Mouse (Mus musculus) embryonic facial prominence, embryonic 12.5 days (tissue): ENCODE measurements around the gene Fam241a. TPM values are rescaled to one million over a fixed set of nuclear protein-coding genes. Genes with fewer than 3 reads are reported as not detected.

Experiments
- ATAC-seq: fragments of 200-750 bp; cut with Nextera tagmentation; 2 replicates; pipeline ENCODE4 v1.8.0; 2017; ENCODE audit not compliant: insufficient number of reproducible peaks, insufficient read depth, low FRiP score, low TSS enrichment
- H3K27ac ChIP-seq: fragments of 300-500 bp; sonication (generic); 2 replicates; pipeline ENCODE4 v1.5.1; 2016; ENCODE audit warnings: mild to moderate bottlenecking
- H3K27me3 ChIP-seq: fragments of 300-500 bp; sonication (generic); 2 replicates; pipeline ENCODE4 v1.6.1; 2016; ENCODE audit warnings: mild to moderate bottlenecking, moderate library complexity
- H3K36me3 ChIP-seq: fragments of 300-500 bp; sonication (generic); 2 replicates; pipeline ENCODE4 v1.6.1; 2016; ENCODE audit warnings: mild to moderate bottlenecking
- H3K4me1 ChIP-seq: fragments of 300-500 bp; sonication (generic); 2 replicates; pipeline ENCODE4 v1.6.1; 2016
- H3K4me2 ChIP-seq: fragments of 300-500 bp; sonication (generic); replicated peaks from 2 replicates; pipeline ENCODE4 v1.6.1; 2016; ENCODE audit warnings: mild to moderate bottlenecking, moderate library complexity
- H3K4me3 ChIP-seq: fragments of 300-500 bp; sonication (generic); 2 replicates; pipeline ENCODE4 v1.5.1; 2016; ENCODE audit warnings: mild to moderate bottlenecking
- H3K9ac ChIP-seq: fragments of 300-500 bp; sonication (generic); 2 replicates; pipeline ENCODE4 v1.6.1; 2016; ENCODE audit warnings: mild to moderate bottlenecking, moderate library complexity
- H3K9me3 ChIP-seq: fragments of 300-500 bp; sonication (generic); 2 replicates; pipeline ENCODE4 v1.6.1; 2016; ENCODE audit warnings: mild to moderate bottlenecking, moderate library complexity
- WGBS: fragments of 180-500 bp; shearing (Covaris S2); methylation state at CpG from one replicate; pipeline ENCODE4 v1.1.7; 2016; 5-methylcytosine and 5-hydroxymethylcytosine counted together
- polyA plus RNA-seq: library from polyadenylated mRNA; unstranded; fragments of >200 nt; fragmentation: Nextera tagmentation; extraction: Ambion mirVana; gene quantifications from 2 replicates; pipeline ENCODE4 v1.2.1, GENCODE M21; 2016

Gene Fam241a
- polyA plus RNA-seq, 1 experiment from 2014 or later = 7.0 TPM

DNA sequence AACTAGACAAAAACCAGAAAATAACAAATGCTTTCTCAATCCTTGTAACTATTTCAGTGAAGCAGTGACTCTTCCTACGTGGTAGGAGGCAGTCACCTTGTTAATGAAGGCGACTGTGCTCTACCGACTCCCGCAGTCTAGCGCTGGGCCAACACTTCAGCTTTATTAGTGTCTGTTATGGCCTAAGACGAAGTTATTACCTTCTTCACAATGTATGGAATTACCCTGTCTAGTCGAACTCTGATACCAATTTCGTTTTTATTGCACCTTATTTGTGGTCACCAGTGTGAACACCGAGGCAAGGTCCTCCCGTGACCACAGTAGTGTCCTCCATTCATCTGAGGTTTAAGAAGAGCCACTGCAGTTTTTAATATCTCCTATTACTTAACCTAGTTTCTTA lies 65.9 kb downstream of the Fam241a start:
- no peak overlapping the region for H3K9ac ChIP-seq
- H3K27me3 ChIP-seq = no peaks in the 10 kb centered on the region
- no peaks in the 10 kb centered on the region for H3K9me3 ChIP-seq
- ATAC-seq = no peak
- WGBS = 91% methylated on average over 10 of the region's 10 CpGs
- H3K4me1 ChIP-seq = peaks cover 7% of the 10 kb centered on the region; the same call in 1 of the 2 replicates
- no peak overlapping the region for H3K4me2 ChIP-seq
- no peaks in the 10 kb centered on the region for H3K36me3 ChIP-seq
- H3K4me3 ChIP-seq = no peak overlapping the region
- no peak overlapping the region for H3K27ac ChIP-seq

DNA sequence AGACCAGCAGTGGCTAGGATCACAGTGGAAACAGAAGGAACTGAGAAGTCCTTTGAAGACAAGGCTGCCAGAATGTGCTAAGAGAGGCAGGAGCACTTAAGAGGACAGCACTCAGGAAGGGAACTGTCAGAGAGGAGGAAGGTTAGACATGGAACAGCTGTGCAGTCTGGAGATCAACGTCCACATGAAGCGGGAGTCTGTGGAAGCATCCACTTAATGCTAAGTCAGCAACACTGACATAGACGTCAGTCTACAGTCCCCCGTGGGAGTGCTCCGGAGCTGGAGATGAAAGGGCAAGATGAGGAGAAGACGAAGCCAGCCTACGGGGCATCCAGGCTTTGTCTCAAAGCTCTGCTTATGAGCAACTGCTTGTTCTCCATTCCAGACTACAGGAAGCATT lies 69.0 kb downstream of the Fam241a start:
- peaks cover 4% of the 10 kb centered on the region; the same call in 1 of the 2 replicates for H3K36me3 ChIP-seq
- H3K9ac ChIP-seq = no peak overlapping the region
- H3K27ac ChIP-seq = no peak overlapping the region
- H3K4me1 ChIP-seq = peaks cover 7% of the 10 kb centered on the region; the same call in 1 of the 2 replicates
- H3K9me3 ChIP-seq = no peaks in the 10 kb centered on the region
- no peak overlapping the region for H3K4me2 ChIP-seq
- H3K4me3 ChIP-seq = no peak overlapping the region
- no peak for ATAC-seq
- WGBS = 42% methylated on average over 7 of the region's 7 CpGs
- H3K27me3 ChIP-seq = no peaks in the 10 kb centered on the region

DNA sequence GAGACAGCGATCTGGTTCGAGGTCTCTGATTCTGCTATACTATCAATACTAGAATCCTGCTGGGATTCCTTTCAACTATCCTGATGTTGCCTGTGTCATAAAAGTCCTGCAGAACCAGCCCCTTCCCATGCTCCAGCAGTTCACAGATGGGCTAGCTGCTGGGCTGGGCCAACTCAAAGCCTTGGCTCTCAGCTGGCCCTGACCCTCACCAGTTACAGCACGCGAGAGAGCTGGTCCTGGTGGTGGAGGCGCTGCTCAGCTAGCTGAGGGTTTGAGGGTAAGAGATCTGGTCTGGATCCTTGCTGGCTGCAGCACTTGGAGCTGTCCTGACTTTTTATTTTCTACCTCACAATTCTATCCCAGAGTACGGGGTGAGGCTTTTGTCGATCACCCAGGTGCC lies 69.6 kb downstream of the Fam241a start:
- 87% methylated on average over 7 of the region's 7 CpGs for WGBS
- no peak overlapping the region for H3K27ac ChIP-seq

GRCm38 (mm10) chr3:127823886-127824863 lies 71.9 kb downstream of the Fam241a start:
- Histone ChIP-seq H3K4me1 (peaks cover 7% of the 10 kb centered on the region; the same call in 1 of the 2 replicates), H3K4me3 (no peak overlapping the region), H3K9me3 (no peaks in the 10 kb centered on the region), H3K9ac (no peak overlapping the region), H3K27ac (no peak overlapping the region), H3K4me2 (no peak overlapping the region), H3K36me3 (peaks cover 14% of the 10 kb centered on the region), H3K27me3 (no peaks in the 10 kb centered on the region)
- 79% methylated on average over 17 of the region's 17 CpGs for WGBS
- ATAC-seq = no peak

More for the DNA sequence above, 69.6 kb downstream of the Fam241a start:
- H3K27me3 ChIP-seq = no peaks in the 10 kb centered on the region
- no peak overlapping the region for H3K9ac ChIP-seq
- no peak overlapping the region for H3K4me2 ChIP-seq
- peaks cover 8% of the 10 kb centered on the region for H3K36me3 ChIP-seq
- no peaks in the 10 kb centered on the region for H3K9me3 ChIP-seq
- no peak for ATAC-seq
- no peak overlapping the region for H3K4me3 ChIP-seq
- peaks cover 7% of the 10 kb centered on the region; the same call in 1 of the 2 replicates for H3K4me1 ChIP-seq

- Histone ChIP-seq H3K9ac (no peak overlapping the region), H3K36me3 (peaks cover 14% of the 10 kb centered on the region), H3K4me3 (no peak overlapping the region), H3K27ac (no peak overlapping the region), H3K9me3 (no peaks in the 10 kb centered on the region), H3K27me3 (no peaks in the 10 kb centered on the region), H3K4me2 (no peak overlapping the region), H3K4me1 (peaks cover 9% of the 10 kb centered on the region; the same call in 1 of the 2 replicates)
- ATAC-seq = no peak
- WGBS = 89% methylated on average over 5 of the region's 5 CpGs
Measured at GRCm38 (mm10) chr3:127821209-127821608, 74.9 kb downstream of the Fam241a start.

DNA sequence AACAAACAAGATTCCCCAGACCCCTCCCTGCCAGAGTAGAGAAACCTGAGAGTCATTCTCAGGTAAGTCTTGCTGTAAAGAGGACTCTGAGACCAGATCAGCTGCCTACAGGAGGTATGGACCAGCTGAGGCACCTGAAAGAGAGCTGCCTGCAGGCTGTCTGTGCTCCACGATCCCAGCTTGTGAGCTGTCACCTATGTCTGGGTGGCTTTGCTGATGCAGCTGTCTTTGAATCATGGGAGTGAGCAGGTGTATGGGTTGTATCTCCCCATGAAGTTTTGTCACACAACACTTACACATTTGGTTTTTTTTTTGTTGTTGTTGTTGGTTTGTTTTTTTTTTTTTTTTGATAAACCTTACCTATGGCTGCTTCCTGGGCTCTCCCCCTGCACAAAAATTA lies 75.7 kb downstream of the Fam241a start:
- ATAC-seq = no peak
- Histone ChIP-seq H3K27ac (no peak overlapping the region), H3K36me3 (peaks cover 16% of the 10 kb centered on the region), H3K4me3 (no peak overlapping the region), H3K9me3 (no peaks in the 10 kb centered on the region), H3K9ac (no peak overlapping the region), H3K4me2 (no peak overlapping the region), H3K4me1 (peaks cover 10% of the 10 kb centered on the region; the same call in 1 of the 2 replicates), H3K27me3 (no peaks in the 10 kb centered on the region)
- 86% methylated on average over 1 of the region's 1 CpGs for WGBS

Other genes starting within 250 kb of the Fam241a start
- gene Alpk1, start 115.8 kb downstream of the Fam241a start, polyA plus RNA-seq = 1.6 and 2.7 TPM in 2 replicates
- 3.6 and 3.9 TPM in 2 replicates for gene Tifa, start 106.5 kb downstream of the Fam241a start, polyA plus RNA-seq
- 72.2 and 73.9 TPM in 2 replicates for gene Ap1ar, start 58.8 kb downstream of the Fam241a start, polyA plus RNA-seq